Comparison of ENCODE assay signal across 16 mouse cellular contexts in the genomic region with DNA sequence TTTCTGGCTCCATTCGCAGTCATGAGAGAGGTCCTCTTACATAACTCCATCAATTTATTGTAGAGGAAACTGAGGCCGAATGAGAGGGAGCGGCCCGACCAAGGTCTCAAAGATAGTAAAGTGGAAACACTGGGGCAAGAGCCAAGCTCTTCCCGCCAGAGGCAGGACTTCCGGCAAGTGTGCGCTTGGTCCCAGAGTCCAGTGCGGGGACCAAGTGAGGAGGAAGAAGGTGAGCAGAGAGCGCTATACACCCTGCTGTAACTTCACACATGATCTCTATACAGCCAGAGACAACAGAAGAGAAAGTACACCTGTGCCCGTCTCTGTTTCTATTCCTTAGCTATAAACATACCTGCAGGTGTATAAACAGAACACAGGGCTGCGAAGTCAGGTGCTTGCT.
"Had no signal": no experiment of that assay in that cellular context is flagged by ENCODE, and none has a peak within 500 bp of the region (broad histone marks: within the 10 kb centered on the region; RNA-seq: fewer than 3 reads in every experiment).

No protein-coding gene starts in this region.

- H3K36me3 ChIP-seq: limb, embryonic 12.5 days; liver, embryonic 13.5 days; lung, embryonic 15.5 days; neural tube, embryonic 12.5 days had no signal

- ATAC-seq: liver, postnatal 0 days had no signal

- H3K9me3 ChIP-seq: limb, embryonic 12.5 days; liver, embryonic 13.5 days; lung, embryonic 15.5 days; neural tube, embryonic 12.5 days had no signal

- DNase-seq: kidney, adult 11 months; kidney, adult 9 months; kidney, postnatal 36 days; liver; liver, embryonic 13.5 days; liver, postnatal 0 days; midbrain, embryonic 14.5 days; retina, postnatal 1 day; right cerebral cortex, postnatal 4 days; thymus, adult 18-20 months; thymus, postnatal 25 days had no signal

- H3K4me1 ChIP-seq: liver, embryonic 13.5 days; neural tube, embryonic 12.5 days had no signal

- H3K27ac ChIP-seq: kidney, postnatal 0 days; layer of hippocampus, adult 2 months; limb, embryonic 12.5 days; liver, embryonic 13.5 days; lung, embryonic 15.5 days; neural tube, embryonic 12.5 days had no signal

- H3K27me3 ChIP-seq: limb, embryonic 12.5 days; liver, embryonic 13.5 days; lung, embryonic 15.5 days; neural tube, embryonic 12.5 days had no signal

- H3K4me3 ChIP-seq: layer of hippocampus, adult 2 months; limb, embryonic 12.5 days; liver, embryonic 13.5 days; lung, embryonic 15.5 days; neural tube, embryonic 12.5 days had no signal

- H3K9ac ChIP-seq: limb, embryonic 12.5 days; liver, embryonic 13.5 days; liver, postnatal 0 days; lung, embryonic 15.5 days; neural tube, embryonic 12.5 days had no signal

- H3K4me2 ChIP-seq: limb, embryonic 12.5 days; liver, embryonic 13.5 days; lung, embryonic 15.5 days; neural tube, embryonic 12.5 days had no signal
